Mouse (Mus musculus) kidney, adult 2 months (tissue): Measurements from ENCODE around the gene Akt1.

Source experiments
- CTCF ChIP-seq: fragments of 200-500 bp; conservative IDR thresholded peaks from 2 replicates; pipeline ENCODE4 v1.5.1; 2011; ENCODE audit warnings: low read depth, mild to moderate bottlenecking, control low read depth, low read length, moderate library complexity, mixed read lengths; ENCODE audit not compliant: insufficient read depth, insufficient read length
- POLR2A ChIP-seq: fragments of 200-500 bp; IDR thresholded peaks from one replicate; pipeline ENCODE4 v1.6.1; 2011; ENCODE audit warnings: low read depth, low read length, control low read depth

- TF ChIP-seq CTCF (no peak), POLR2A (no peak)
These were observed 35.2 kb downstream of the Akt1 start for GRCm38 (mm10) chr12:112639526-112639925.
